Mouse (Mus musculus) right cerebral cortex, adult 2 months (tissue): ENCODE measurements around the gene Fmc1.
A peak's percentile ranks its signal among the peaks of the same experiment; 100 is the strongest.
"Not testable (repeated sequence)": the region's sequence is repeated elsewhere in the genome, so short reads cannot be mapped to it uniquely, and the experiment has no call there.

Experiments
- DNase-seq, 2 experiments: peaks; one replicate each; pipeline ENCODE4 v3.0.0; 2021 to 2022; ENCODE audit warnings: low spot score in 2 of 2

Fmc1 gene

GRCm38 (mm10) chr6:38533428-38534405, at the start of gene Fmc1:
TSS of gene Fmc1 (plus strand) at chr6:38533502.
- DNase-seq, result peak; percentile 99

GRCm38 (mm10) chr6:38492550-38492949, 40.8 kb upstream of the Fmc1 start:
- peak; percentile 32 to 34 for DNase-seq

GRCm38 (mm10) chr6:38495641-38496040, 37.7 kb upstream of the Fmc1 start:
- DNase-seq, result no peak

GRCm38 (mm10) chr6:38512096-38512495, 21.2 kb upstream of the Fmc1 start:
- no peak for DNase-seq

GRCm38 (mm10) chr6:38512830-38513229, 20.5 kb upstream of the Fmc1 start:
- no peak for DNase-seq

- no peak for DNase-seq
Observed at GRCm38 (mm10) chr6:38515201-38515600, 18.1 kb upstream of the Fmc1 start.

GRCm38 (mm10) chr6:38523851-38524250, 9.5 kb upstream of the Fmc1 start:
- no peak for DNase-seq

- no peak for DNase-seq
Observed at GRCm38 (mm10) chr6:38531211-38531820, 2.0 kb upstream of the Fmc1 start.

GRCm38 (mm10) chr6:38532500-38533420, 542 bp upstream of the Fmc1 start:
- DNase-seq, result peak in 1 of 2 experiments; percentile 51

- peak; percentile 90 to 99 for DNase-seq
Observed at GRCm38 (mm10) chr6:38534640-38535365, 1.5 kb downstream of the Fmc1 start.

- no peak for DNase-seq
Observed at GRCm38 (mm10) chr6:38535366-38535690, 2.0 kb downstream of the Fmc1 start.

- no peak for DNase-seq
Observed at GRCm38 (mm10) chr6:38535788-38536187, 2.5 kb downstream of the Fmc1 start.

GRCm38 (mm10) chr6:38544141-38544540, 10.8 kb downstream of the Fmc1 start:
- not testable (repeated sequence) for DNase-seq

- not testable (repeated sequence) for DNase-seq
Observed at GRCm38 (mm10) chr6:38547005-38547404, 13.7 kb downstream of the Fmc1 start.

- no peak for DNase-seq
Observed at GRCm38 (mm10) chr6:38547707-38548106, 14.4 kb downstream of the Fmc1 start.

- not testable (repeated sequence) for DNase-seq
Observed at GRCm38 (mm10) chr6:38548595-38548994, 15.3 kb downstream of the Fmc1 start.

GRCm38 (mm10) chr6:38549840-38550239, 16.5 kb downstream of the Fmc1 start:
- not testable (repeated sequence) for DNase-seq

- DNase-seq, result peak in 1 of 2 experiments; percentile 79
Observed at GRCm38 (mm10) chr6:38550250-38551061, 17.2 kb downstream of the Fmc1 start.

- peak; percentile 91 to 92 for DNase-seq
Observed at GRCm38 (mm10) chr6:38551062-38551988, 18.0 kb downstream of the Fmc1 start, which contains the start of gene Luc7l2. TSS of gene Luc7l2 (plus strand) at chr6:38551334.
